Mouse (Mus musculus) intestine, postnatal 0 days (tissue): ENCODE data around the gene Calm1. TPM values are rescaled to one million over a fixed set of nuclear protein-coding genes. Genes with fewer than 3 reads are reported as not detected.

Experiments
- ATAC-seq: fragments of 200-750 bp; cut with Nextera tagmentation; 2 replicates; pipeline ENCODE4 v1.8.0; 2017; ENCODE audit warnings: mild to moderate bottlenecking, moderate TSS enrichment, moderate library complexity
- H3K27ac ChIP-seq: fragments of 300-500 bp; sonication (generic); 2 replicates; pipeline ENCODE4 v1.5.1; 2014; ENCODE audit warnings: mild to moderate bottlenecking, low read depth, low read length, moderate library complexity
- H3K27me3 ChIP-seq: fragments of 300-500 bp; sonication (generic); replicated peaks from 2 replicates; pipeline ENCODE4 v1.6.1; 2014; ENCODE audit warnings: low read length, mixed read lengths; ENCODE audit not compliant: control insufficient read depth, insufficient read depth
- H3K36me3 ChIP-seq: fragments of 300-500 bp; sonication (generic); 2 replicates; pipeline ENCODE4 v1.6.1; 2014; ENCODE audit warnings: mild to moderate bottlenecking, moderate library complexity; ENCODE audit not compliant: control insufficient read depth, insufficient read depth
- H3K4me1 ChIP-seq: fragments of 300-500 bp; sonication (generic); replicated peaks from 2 replicates; pipeline ENCODE4 v1.6.1; 2014; ENCODE audit warnings: antibody characterized with exemption, low read length, mixed read lengths; ENCODE audit not compliant: control insufficient read depth, insufficient read depth
- H3K4me2 ChIP-seq: fragments of 300-500 bp; sonication (generic); replicated peaks from 2 replicates; pipeline ENCODE4 v1.6.1; 2014; ENCODE audit warnings: low read depth, mild to moderate bottlenecking, moderate library complexity
- H3K4me3 ChIP-seq: fragments of 300-500 bp; sonication (generic); 2 replicates; pipeline ENCODE4 v1.5.1; 2014; ENCODE audit warnings: low read depth, low read length
- H3K9ac ChIP-seq: fragments of 300-500 bp; sonication (generic); 2 replicates; pipeline ENCODE4 v1.6.1; 2014; ENCODE audit warnings: mild to moderate bottlenecking, low read depth, low read length
- H3K9me3 ChIP-seq: fragments of 300-500 bp; sonication (generic); 2 replicates; pipeline ENCODE4 v1.6.1; 2016; ENCODE audit warnings: mixed run types; ENCODE audit not compliant: control insufficient read depth
- CTCF ChIP-seq: sonication (generic); IDR thresholded peaks from 2 replicates; pipeline ENCODE4 v1.5.1; 2016; ENCODE audit warnings: low read depth, mild to moderate bottlenecking, control low read depth, antibody characterized with exemption, moderate library complexity
- WGBS: fragments of 180-500 bp; shearing (Covaris S2); extraction: QIAGEN DNeasy Blood & Tissue Kit; methylation state at CpG from one replicate; pipeline ENCODE4 v1.1.7; 2014; 5-methylcytosine and 5-hydroxymethylcytosine counted together
- polyA plus RNA-seq: library from polyadenylated mRNA; unstranded; fragments of >200 nt; fragmentation: Nextera tagmentation; extraction: Ambion mirVana; gene quantifications from 2 replicates; pipeline ENCODE4 v1.2.1, GENCODE M21; 2015

Calm1 gene
- polyA plus RNA-seq, 1 experiment from 2014 or later = 3,331 TPM

GRCm38 (mm10) chr12:100255441-100255949, 56.3 kb downstream of the Calm1 start:
- Histone ChIP-seq H3K9ac (no peak overlapping the region), H3K4me1 (no peaks in the 10 kb centered on the region), H3K36me3 (no peaks in the 10 kb centered on the region), H3K27me3 (no peaks in the 10 kb centered on the region), H3K4me2 (no peak overlapping the region), H3K9me3 (no peaks in the 10 kb centered on the region), H3K27ac (no peak overlapping the region), H3K4me3 (no peak overlapping the region)
- WGBS = 90% methylated on average over 2 of the region's 2 CpGs
- no peak for ATAC-seq
- TF ChIP-seq CTCF = no peak

GRCm38 (mm10) chr12:100257779-100258178, 58.5 kb downstream of the Calm1 start:
- TF ChIP-seq CTCF = no peak
- 63% methylated on average over 3 of the region's 3 CpGs for WGBS
- Histone ChIP-seq H3K9ac (no peak overlapping the region), H3K27ac (no peak overlapping the region), H3K4me2 (no peak overlapping the region), H3K9me3 (no peaks in the 10 kb centered on the region), H3K36me3 (no peaks in the 10 kb centered on the region), H3K4me3 (no peak overlapping the region), H3K27me3 (no peaks in the 10 kb centered on the region), H3K4me1 (0 out of 2 replicates have a peak, but pooled peaks cover 1% of the 10 kb centered on the region)
- ATAC-seq = no peak

Other genes with a start within 250 kb of the Calm1 start
- gene Kcnk13, start 234.9 kb upstream of the Calm1 start, polyA plus RNA-seq = 0.43 and 0.47 TPM in 2 replicates
- 154 and 155 TPM in 2 replicates for gene Psmc1, start 89.3 kb upstream of the Calm1 start, polyA plus RNA-seq
- 7.8 and 8.6 TPM in 2 replicates for gene Nrde2, start 39.8 kb upstream of the Calm1 start, polyA plus RNA-seq